Mouse (Mus musculus) adipose tissue, adult 10 weeks (tissue): ENCODE results near the gene Ebpl. TPM values are rescaled to one million over a fixed set of nuclear protein-coding genes. Genes with fewer than 3 reads are reported as not detected.

Source experiments
- polyA plus RNA-seq: library from polyadenylated mRNA; stranded (reverse); fragments of 350-450 nt; fragmentation: Illumina TruSeq; extraction: RNeasy Lipid Tissue Mini Kit (QIAGEN cat#74804); gene quantifications from one replicate; pipeline ENCODE4 v1.2.3, GENCODE M21; 2014; ENCODE audit warnings: low read depth, low replicate concordance

Ebpl gene
- 3.1 TPM for polyA plus RNA-seq

DNA sequence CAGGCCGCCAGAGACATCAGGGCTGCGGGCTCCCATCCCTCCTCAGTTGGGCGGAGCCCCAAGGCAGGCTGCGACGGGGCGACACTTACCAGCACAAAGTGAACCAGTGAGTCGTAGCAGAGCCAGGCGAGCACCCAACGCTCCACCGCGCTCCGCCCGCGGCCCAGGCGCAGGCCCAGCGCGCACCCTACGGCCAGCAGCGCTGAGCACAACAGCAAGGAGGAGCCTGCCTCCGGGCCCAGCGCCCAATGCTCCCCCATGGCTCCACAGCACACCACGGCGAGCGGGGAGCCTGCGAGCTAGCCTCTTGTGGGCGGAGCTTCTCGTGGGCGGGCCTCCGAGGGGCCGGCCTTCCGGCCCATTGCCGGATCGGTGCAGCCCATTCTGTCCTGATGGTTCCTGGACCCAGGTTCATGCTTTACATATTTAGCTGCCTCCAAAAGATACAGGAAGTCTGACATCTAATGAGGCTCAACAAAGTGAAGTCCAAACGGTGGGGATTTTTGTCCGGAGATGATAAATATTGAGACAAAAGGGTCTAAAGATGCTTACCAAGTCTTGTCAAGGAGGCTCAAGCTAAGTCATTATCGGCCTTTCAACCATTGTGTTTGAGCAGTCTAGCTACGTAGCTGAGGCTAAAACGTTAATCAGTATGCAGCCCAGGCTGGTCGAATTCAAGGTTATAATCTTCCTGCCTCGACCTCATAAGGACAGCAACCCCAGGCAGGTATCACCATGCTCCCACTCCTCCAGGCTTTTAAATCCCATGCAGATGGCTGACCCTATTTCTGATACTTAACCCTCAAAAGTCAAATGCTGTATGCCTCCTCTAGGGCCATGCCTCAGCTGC lies at the start of gene Ebpl:
Gene Ebpl, minus strand, starts transcription at position 309 of the 850 bp plus-strand sequence.

DNA sequence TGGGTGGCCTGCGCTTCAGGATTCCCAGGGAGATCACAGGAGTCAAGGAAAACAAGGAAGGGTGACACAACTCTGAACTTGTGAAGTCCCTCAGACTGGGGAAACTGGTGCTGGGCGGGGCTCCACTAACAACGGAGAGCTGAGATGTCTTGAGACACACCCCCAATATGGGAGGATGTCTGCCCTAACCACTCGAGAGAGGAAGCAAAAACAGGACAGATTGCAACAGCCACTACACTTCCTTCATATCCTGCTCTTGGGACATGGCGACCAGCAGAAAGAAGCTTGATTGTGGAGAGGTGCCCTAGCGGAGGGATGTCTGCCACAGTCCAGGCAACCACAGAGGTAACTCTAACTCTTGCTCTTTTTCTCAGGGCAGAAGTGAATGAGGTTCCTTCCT lies 50.6 kb downstream of the Ebpl start, which contains the start of gene Arl11:
Gene Arl11, plus strand, starts transcription at position 161 of the 400 bp plus-strand sequence.

Other genes starting within 250 kb of the Ebpl start
- gene Sacs, start 222.0 kb downstream of the Ebpl start, polyA plus RNA-seq, result 0.62 TPM
- gene Sgcg, start 101.9 kb downstream of the Ebpl start, polyA plus RNA-seq, result not detected
- 2.6 TPM for gene Arl11, start 50.7 kb downstream of the Ebpl start, polyA plus RNA-seq
- 19.2 TPM for gene Kpna3, start 79.4 kb upstream of the Ebpl start, polyA plus RNA-seq
- 12.0 TPM for gene Spryd7, start 196.4 kb upstream of the Ebpl start, polyA plus RNA-seq
- 6.3 TPM for gene Trim13, start 237.8 kb upstream of the Ebpl start, polyA plus RNA-seq
- gene Kcnrg, start 247.0 kb upstream of the Ebpl start, polyA plus RNA-seq, result not detected